Mouse (Mus musculus): Measurements from ENCODE around the gene Rtl6.

GRCm38 (mm10) chr15:84504895-84505294 is 52.7 kb downstream of the Rtl6 start:
- TF ChIP-seq CTCF (conservative IDR thresholded peaks at IDR 0.05; ENCODE audit: insufficient read depth, insufficient read length, low read depth, low read length) (no peak), POLR2A (IDR thresholded peaks at IDR 0.05; ENCODE audit: low read depth, low read length) (no peak)
